Mouse (Mus musculus): ENCODE data around the gene Gpr146. TPM values are rescaled to one million over a fixed set of nuclear protein-coding genes. Genes with fewer than 3 reads are reported as not detected.

The Gpr146 gene
- polyA plus RNA-seq (2014; fragmentation: Illumina TruSeq; extraction: RNeasy Lipid Tissue Mini Kit (QIAGEN cat#74804); ENCODE audit: low read depth, low replicate concordance): 10.5 TPM

DNA sequence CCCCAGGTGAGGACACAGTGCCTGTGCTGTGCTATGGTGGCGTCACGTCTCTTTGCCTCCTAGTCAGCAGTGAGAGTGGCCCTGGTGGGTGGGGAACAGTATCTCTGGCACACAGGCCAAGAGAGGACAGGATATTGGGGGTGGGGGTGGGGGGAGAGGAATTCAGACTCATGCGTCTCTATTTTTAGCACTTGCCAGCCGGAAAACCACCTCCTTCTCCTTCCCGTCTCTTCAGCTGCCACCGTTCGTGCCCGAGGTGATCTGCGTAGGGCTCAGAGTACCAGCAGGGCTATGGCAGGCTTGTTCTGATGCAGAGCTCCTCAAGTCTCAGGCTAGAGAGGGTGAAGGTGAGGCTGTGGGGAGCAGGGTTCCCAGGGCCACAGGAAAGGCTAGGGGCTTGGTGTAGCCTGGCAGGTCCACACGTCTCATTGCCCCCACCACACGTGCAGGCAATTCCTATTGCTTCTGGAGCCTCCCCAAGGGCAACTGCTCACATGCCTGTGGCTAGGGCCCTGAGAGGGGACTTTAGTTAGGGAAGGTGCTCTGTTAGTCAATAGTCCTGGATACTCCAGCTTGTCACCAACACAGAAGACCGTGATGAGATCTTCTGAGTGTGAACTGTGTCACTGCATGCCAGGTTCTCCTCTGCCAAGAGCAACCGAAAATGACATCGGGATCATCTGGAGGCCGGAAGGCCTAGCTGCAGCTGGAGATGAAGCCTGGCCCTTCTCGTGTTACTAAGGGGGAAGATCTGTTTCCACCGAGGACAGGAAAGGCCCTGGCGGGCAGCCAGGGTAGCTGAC, at the start of gene Gpr146:
Gpr146 (plus strand) TSS at position 230 of the 803 bp plus-strand sequence.

DNA sequence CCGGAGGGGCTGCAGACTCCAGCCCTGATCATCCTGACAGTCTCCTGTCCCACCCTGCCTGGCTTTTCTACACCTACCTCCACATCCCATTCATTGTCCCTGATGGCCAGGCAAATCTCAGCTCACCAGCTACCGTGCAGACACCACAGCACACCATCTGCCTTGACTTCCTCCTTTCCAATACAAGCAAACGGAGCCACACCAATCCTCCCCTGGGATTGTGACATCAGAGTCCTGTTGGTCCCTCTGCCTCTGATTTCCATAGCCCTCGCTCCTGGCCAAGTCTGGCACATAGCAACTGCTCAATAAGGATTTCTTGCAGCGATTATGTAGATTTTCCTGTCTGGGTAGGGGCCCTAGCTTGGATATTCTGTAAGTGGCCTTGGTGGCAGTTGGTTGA, 26.4 kb upstream of the Gpr146 start, which contains the start of gene Cox19:
Cox19 (minus strand) TSS at position 285 of the 400 bp plus-strand sequence.

DNA sequence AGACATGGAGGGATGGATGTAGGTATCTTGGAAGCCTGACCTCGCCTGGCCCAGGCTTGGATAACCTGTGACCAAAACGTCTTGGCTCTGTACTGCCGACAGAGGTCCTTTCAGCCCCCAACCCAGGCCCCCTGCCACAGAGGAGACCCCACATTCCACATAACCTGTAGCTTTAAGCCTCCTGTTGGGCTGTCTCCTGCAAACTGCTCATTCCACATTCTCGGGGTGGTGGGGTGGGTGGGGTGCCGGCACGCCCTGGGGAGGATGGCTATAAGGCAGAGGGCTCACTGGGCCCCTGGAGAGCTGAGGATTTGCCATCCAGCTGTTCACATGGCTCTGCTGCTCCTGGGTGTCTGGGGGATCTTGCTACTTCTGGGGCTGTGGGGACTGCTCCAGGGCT, 25.2 kb upstream of the Gpr146 start, which contains the start of gene Cyp2w1:
Cyp2w1 (plus strand) TSS at position 301 of the 400 bp plus-strand sequence.

DNA sequence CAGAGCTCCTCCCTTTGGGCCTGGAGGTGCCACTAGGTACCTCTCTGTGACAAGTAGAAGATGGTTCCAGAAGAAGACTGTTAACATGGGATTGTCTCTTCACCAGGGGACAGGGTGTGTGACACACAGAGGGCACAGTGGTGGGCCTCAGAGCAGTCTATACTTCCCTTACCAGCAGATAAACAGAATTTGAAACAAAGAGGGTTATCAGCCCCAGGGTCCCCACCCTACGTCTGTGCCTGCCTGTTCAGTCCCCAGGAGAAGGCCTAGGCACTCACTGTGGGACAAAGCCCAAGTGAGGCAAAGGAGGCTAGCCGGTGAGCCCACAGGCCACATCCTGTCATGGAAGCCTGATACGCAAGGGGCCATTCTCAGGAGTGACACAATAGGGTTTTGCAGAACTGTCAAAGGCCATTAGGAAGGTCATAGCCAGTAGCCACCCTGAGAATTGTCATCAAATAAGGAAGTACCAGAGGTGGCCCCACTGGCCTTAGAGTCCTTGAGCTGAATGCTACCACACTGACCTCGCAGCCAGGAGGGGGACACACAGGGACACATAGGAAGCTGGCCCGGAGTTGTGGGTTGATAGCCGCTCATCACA, 27.4 kb downstream of the Gpr146 start, which contains the start of gene C130050O18Rik:
C130050O18Rik (plus strand) TSS at position 480 of the 601 bp plus-strand sequence.

DNA sequence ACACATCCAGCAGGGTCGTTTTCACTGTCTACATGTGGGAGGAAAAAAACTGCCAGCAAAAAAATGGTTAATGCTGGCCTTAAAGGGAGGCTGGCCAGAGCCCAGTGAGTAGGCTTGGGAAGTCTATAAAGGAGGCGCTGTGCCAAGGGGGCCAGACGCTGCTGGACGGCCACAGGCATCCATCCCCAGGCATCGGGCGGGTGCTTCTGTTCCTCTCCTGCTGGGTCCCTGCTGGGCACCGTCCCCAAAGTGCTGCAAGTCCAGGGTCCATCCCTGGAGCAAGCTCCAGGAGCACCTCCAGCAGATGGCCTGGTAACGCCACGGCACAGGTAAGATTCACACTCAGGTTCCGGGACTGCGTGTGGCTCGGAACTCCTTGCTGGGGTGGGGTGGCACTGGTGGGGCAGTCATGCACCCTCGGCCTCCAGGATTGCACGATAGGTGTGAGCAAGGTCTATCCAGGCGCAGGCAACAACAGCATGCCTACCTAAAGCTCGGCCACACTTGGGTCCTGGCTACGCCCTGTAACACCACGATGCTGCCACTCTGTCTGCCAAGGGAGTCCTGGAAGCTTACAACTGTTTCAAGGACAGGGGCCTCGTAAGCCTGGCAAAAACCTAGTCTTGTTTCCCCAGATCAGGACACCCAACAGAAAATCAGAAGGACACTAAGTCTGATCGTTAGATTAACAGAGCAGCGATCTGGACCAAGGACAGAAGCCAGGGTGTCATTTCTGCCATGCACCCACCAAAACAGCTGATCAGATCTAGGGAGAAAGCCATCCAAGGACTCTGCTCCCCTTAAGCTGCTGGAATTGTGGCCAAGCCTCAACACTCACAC, 45.7 kb downstream of the Gpr146 start, which contains the start of gene Gper1:
Gper1 (plus strand) TSS at position 126 of the 840 bp plus-strand sequence.

Other genes starting within 250 kb of the Gpr146 start
- not detected for gene Prkar1b, start 227.7 kb upstream of the Gpr146 start, polyA plus RNA-seq (2014; fragmentation: Illumina TruSeq; extraction: RNeasy Lipid Tissue Mini Kit (QIAGEN cat#74804); ENCODE audit: low read depth, low replicate concordance)
- 2.3 TPM for gene Dnaaf5, start 227.5 kb upstream of the Gpr146 start, polyA plus RNA-seq (2014; fragmentation: Illumina TruSeq; extraction: RNeasy Lipid Tissue Mini Kit (QIAGEN cat#74804); ENCODE audit: low read depth, low replicate concordance)
- 3.8 TPM for gene Sun1, start 177.1 kb upstream of the Gpr146 start, polyA plus RNA-seq (2014; fragmentation: Illumina TruSeq; extraction: RNeasy Lipid Tissue Mini Kit (QIAGEN cat#74804); ENCODE audit: low read depth, low replicate concordance)
- gene Get4, start 125.4 kb upstream of the Gpr146 start, polyA plus RNA-seq (2014; fragmentation: Illumina TruSeq; extraction: RNeasy Lipid Tissue Mini Kit (QIAGEN cat#74804); ENCODE audit: low read depth, low replicate concordance): 4.2 TPM
- gene Adap1, start 52.1 kb upstream of the Gpr146 start, polyA plus RNA-seq (2014; fragmentation: Illumina TruSeq; extraction: RNeasy Lipid Tissue Mini Kit (QIAGEN cat#74804); ENCODE audit: low read depth, low replicate concordance): not detected
- 10.4 TPM for gene Cox19, start 26.3 kb upstream of the Gpr146 start, polyA plus RNA-seq (2014; fragmentation: Illumina TruSeq; extraction: RNeasy Lipid Tissue Mini Kit (QIAGEN cat#74804); ENCODE audit: low read depth, low replicate concordance)
- gene Cyp2w1, start 25.1 kb upstream of the Gpr146 start, polyA plus RNA-seq (2014; fragmentation: Illumina TruSeq; extraction: RNeasy Lipid Tissue Mini Kit (QIAGEN cat#74804); ENCODE audit: low read depth, low replicate concordance): not detected
- gene C130050O18Rik, start 27.6 kb downstream of the Gpr146 start, polyA plus RNA-seq (2014; fragmentation: Illumina TruSeq; extraction: RNeasy Lipid Tissue Mini Kit (QIAGEN cat#74804); ENCODE audit: low read depth, low replicate concordance): not detected
- not detected for gene Gper1, start 45.5 kb downstream of the Gpr146 start, polyA plus RNA-seq (2014; fragmentation: Illumina TruSeq; extraction: RNeasy Lipid Tissue Mini Kit (QIAGEN cat#74804); ENCODE audit: low read depth, low replicate concordance)
- 0.26 TPM for gene 3110082I17Rik, start 82.8 kb downstream of the Gpr146 start, polyA plus RNA-seq (2014; fragmentation: Illumina TruSeq; extraction: RNeasy Lipid Tissue Mini Kit (QIAGEN cat#74804); ENCODE audit: low read depth, low replicate concordance)
- gene Zfand2a, start 106.9 kb downstream of the Gpr146 start, polyA plus RNA-seq (2014; fragmentation: Illumina TruSeq; extraction: RNeasy Lipid Tissue Mini Kit (QIAGEN cat#74804); ENCODE audit: low read depth, low replicate concordance): 3.2 TPM
- gene Uncx, start 165.8 kb downstream of the Gpr146 start, polyA plus RNA-seq (2014; fragmentation: Illumina TruSeq; extraction: RNeasy Lipid Tissue Mini Kit (QIAGEN cat#74804); ENCODE audit: low read depth, low replicate concordance): not detected